Mouse (Mus musculus) cerebellum, adult 2 months (tissue): ENCODE results near the gene Apela.

Source experiments
- CTCF ChIP-seq: fragments of 200-500 bp; IDR thresholded peaks from 2 replicates; pipeline ENCODE4 v1.5.1; 2011; ENCODE audit warnings: low read depth, mild to moderate bottlenecking, control low read depth, low read length, moderate library complexity, borderline replicate concordance; ENCODE audit not compliant: insufficient read depth
- POLR2A ChIP-seq: fragments of 200-500 bp; IDR thresholded peaks from 2 replicates; pipeline ENCODE4 v1.6.1; 2011; ENCODE audit warnings: low read length, control low read depth, borderline replicate concordance; ENCODE audit not compliant: insufficient read depth

GRCm38 (mm10) chr8:65047193-65047592 lies 10.1 kb upstream of the Apela start:
- TF ChIP-seq POLR2A (no peak), CTCF (no peak)
